Mouse (Mus musculus) kidney, embryonic 16.5 days (tissue): Measurements from ENCODE around the gene Tex9. TPM values are rescaled to one million over a fixed set of nuclear protein-coding genes. Genes with fewer than 3 reads are reported as not detected.

Experiments
- ATAC-seq: fragments of 200-750 bp; cut with Nextera tagmentation; 2 replicates; pipeline ENCODE4 v1.8.0; 2017; ENCODE audit warnings: moderate TSS enrichment; ENCODE audit not compliant: low FRiP score, low TSS enrichment
- H3K27ac ChIP-seq: fragments of 300-500 bp; sonication (generic); 2 replicates; pipeline ENCODE4 v1.5.1; 2014; ENCODE audit warnings: low read length
- H3K27me3 ChIP-seq: fragments of 300-500 bp; sonication (generic); 2 replicates; pipeline ENCODE4 v1.6.1; 2014; ENCODE audit warnings: low read length, control low read depth, mixed read lengths; ENCODE audit not compliant: insufficient read depth
- H3K36me3 ChIP-seq: fragments of 300-500 bp; sonication (generic); 2 replicates; pipeline ENCODE4 v1.6.1; 2014; ENCODE audit warnings: low read length, control low read depth, mixed read lengths; ENCODE audit not compliant: insufficient read depth
- H3K4me1 ChIP-seq: fragments of 300-500 bp; sonication (generic); 2 replicates; pipeline ENCODE4 v1.6.1; 2014; ENCODE audit warnings: low read length, control low read depth, mixed read lengths; ENCODE audit not compliant: insufficient read depth
- H3K4me2 ChIP-seq: fragments of 300-500 bp; sonication (generic); replicated peaks from 2 replicates; pipeline ENCODE4 v1.6.1; 2014; ENCODE audit warnings: low read depth, low read length
- H3K4me3 ChIP-seq: fragments of 300-500 bp; sonication (generic); 2 replicates; pipeline ENCODE4 v1.5.1; 2014; ENCODE audit warnings: mild to moderate bottlenecking, low read length
- H3K9ac ChIP-seq: fragments of 300-500 bp; sonication (generic); replicated peaks from 2 replicates; pipeline ENCODE4 v1.6.1; 2014; ENCODE audit warnings: low read length
- H3K9me3 ChIP-seq: fragments of 300-500 bp; sonication (generic); 2 replicates; pipeline ENCODE4 v1.6.1; 2016; ENCODE audit warnings: low read length, control low read depth
- WGBS: fragments of 180-500 bp; shearing (Covaris S2); extraction: QIAGEN DNeasy Blood & Tissue Kit; methylation state at CpG from one replicate; pipeline ENCODE4 v1.1.7; 2014; 5-methylcytosine and 5-hydroxymethylcytosine counted together
- polyA plus RNA-seq: library from polyadenylated mRNA; unstranded; fragments of >200 nt; fragmentation: Nextera tagmentation; extraction: Ambion mirVana; gene quantifications from 2 replicates; pipeline ENCODE4 v1.2.1, GENCODE M21; 2015

Tex9 gene
- polyA plus RNA-seq, 1 experiment from 2014 or later = 28.2 TPM

- H3K27me3 ChIP-seq = no peaks in the 10 kb centered on the region
- 90% methylated on average over 10 of the region's 10 CpGs for WGBS
- H3K4me1 ChIP-seq = peaks cover 9% of the 10 kb centered on the region
- H3K4me2 ChIP-seq = no peak overlapping the region
- H3K36me3 ChIP-seq = no peaks in the 10 kb centered on the region
- no peak overlapping the region for H3K4me3 ChIP-seq
- H3K27ac ChIP-seq = no peak overlapping the region
- no peak overlapping the region for H3K9ac ChIP-seq
- ATAC-seq = no peak
- H3K9me3 ChIP-seq = no peaks in the 10 kb centered on the region
Measured at GRCm38 (mm10) chr9:72441927-72442715, 49.9 kb downstream of the Tex9 start.

DNA sequence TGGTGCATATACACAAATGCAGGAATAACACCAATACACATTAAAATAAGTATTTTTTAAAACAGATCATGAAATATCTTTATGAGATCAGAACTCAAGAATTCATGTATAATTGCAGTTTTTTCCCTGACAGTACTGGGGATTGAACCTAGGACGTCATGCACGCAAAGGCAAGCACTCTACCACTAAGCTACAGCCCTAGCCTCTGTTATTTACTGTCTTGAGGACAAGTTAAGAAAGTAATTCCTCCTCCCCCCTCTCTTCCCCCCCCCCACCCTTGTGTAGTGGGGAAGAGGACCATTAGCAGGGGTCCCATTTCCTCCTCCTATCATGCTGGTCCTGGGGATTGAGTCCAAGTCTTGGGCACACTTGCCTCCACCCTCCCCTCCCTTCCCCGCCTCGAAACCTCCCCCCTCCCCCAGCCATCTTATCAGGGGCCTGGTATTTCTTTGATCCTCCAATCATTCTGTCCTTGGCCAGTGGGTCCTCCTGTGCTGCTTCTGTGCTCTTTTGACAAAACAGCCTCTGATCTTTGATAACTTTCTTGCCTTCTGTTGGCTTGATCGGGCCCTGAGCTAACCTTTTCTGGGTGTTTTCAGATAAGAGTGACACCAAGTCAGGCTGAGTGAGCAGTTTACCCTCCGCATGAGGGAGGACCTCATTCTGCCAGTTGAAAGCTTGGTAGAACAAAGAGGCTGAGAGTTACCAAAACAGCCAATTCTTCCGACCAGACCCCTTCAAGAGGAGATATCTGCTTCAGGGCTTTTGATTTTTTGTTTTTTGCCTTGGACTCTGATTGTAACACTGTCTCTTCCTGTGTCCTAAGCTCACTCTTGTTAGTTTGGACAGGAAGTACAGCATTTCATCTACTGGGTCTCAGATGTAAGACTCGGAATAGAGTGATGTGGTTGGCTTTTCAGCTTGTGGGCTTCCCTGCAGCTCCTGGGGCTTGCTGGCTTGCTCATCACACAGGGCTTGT is 50.8 kb downstream of the Tex9 start:
- Histone ChIP-seq H3K4me1 (peaks cover 9% of the 10 kb centered on the region), H3K27me3 (no peaks in the 10 kb centered on the region), H3K4me3 (no peak overlapping the region), H3K27ac (no peak overlapping the region), H3K36me3 (no peaks in the 10 kb centered on the region), H3K9ac (no peak overlapping the region), H3K4me2 (no peak overlapping the region), H3K9me3 (no peaks in the 10 kb centered on the region)
- whole genome bisulfite sequencing = 79% methylated on average over 8 of the region's 8 CpGs
- ATAC-seq = no peak

- no peaks in the 10 kb centered on the region for H3K36me3 ChIP-seq
- no peak for ATAC-seq
- no peak overlapping the region for H3K9ac ChIP-seq
- no peak overlapping the region for H3K27ac ChIP-seq
- H3K4me3 ChIP-seq = no peak overlapping the region
- peaks cover 9% of the 10 kb centered on the region for H3K4me1 ChIP-seq
- H3K9me3 ChIP-seq = no peaks in the 10 kb centered on the region
- H3K4me2 ChIP-seq = no peak overlapping the region
- no peaks in the 10 kb centered on the region for H3K27me3 ChIP-seq
- WGBS = 96% methylated on average over 4 of the region's 4 CpGs
Measured at GRCm38 (mm10) chr9:72440358-72440757, 51.7 kb downstream of the Tex9 start.

GRCm38 (mm10) chr9:72438749-72439148 is 53.3 kb downstream of the Tex9 start:
- WGBS = 3% methylated on average over 9 of the region's 9 CpGs
- peak; percentile 7; the same call in 1 of the 2 replicates for ATAC-seq
- H3K36me3 ChIP-seq = no peaks in the 10 kb centered on the region
- H3K4me1 ChIP-seq = peaks cover 9% of the 10 kb centered on the region
- no peaks in the 10 kb centered on the region for H3K9me3 ChIP-seq
- peak overlapping the region; percentile 86 for H3K4me2 ChIP-seq
- H3K9ac ChIP-seq = peak overlapping the region; percentile 79
- H3K27me3 ChIP-seq = no peaks in the 10 kb centered on the region
- peak overlapping the region; percentile 68; the same call in 1 of the 2 replicates for H3K27ac ChIP-seq
- H3K4me3 ChIP-seq = peak overlapping the region; percentile 84

- Histone ChIP-seq H3K27me3 (no peaks in the 10 kb centered on the region), H3K36me3 (no peaks in the 10 kb centered on the region), H3K9ac (peak within 1 kb of the TSS; percentile 79), H3K27ac (peak within 1 kb of the TSS; percentile 68; the same call in 1 of the 2 replicates), H3K4me3 (peak within 1 kb of the TSS; percentile 84), H3K4me2 (peak within 1 kb of the TSS; percentile 86), H3K9me3 (no peaks in the 10 kb centered on the region), H3K4me1 (peaks cover 9% of the 10 kb centered on the region)
- ATAC-seq = peak; percentile 99
- WGBS = 1% methylated on average over 43 of the region's 43 CpGs
Measured at GRCm38 (mm10) chr9:72437822-72438701, 54.0 kb downstream of the Tex9 start, which contains the start of gene Mns1. Gene Mns1, plus strand, starts transcription at chr9:72438011.

- Histone ChIP-seq H3K4me2 (no peak overlapping the region), H3K4me3 (no peak overlapping the region), H3K36me3 (no peaks in the 10 kb centered on the region), H3K27ac (no peak overlapping the region), H3K4me1 (peaks cover 9% of the 10 kb centered on the region), H3K27me3 (no peaks in the 10 kb centered on the region), H3K9me3 (no peaks in the 10 kb centered on the region), H3K9ac (no peak overlapping the region)
- 73% methylated on average over 9 of the region's 9 CpGs for WGBS
- no peak for ATAC-seq
Measured at GRCm38 (mm10) chr9:72434876-72435275, 57.1 kb downstream of the Tex9 start.

- Histone ChIP-seq H3K36me3 (no peaks in the 10 kb centered on the region), H3K4me2 (no peak overlapping the region), H3K27ac (no peak overlapping the region), H3K4me1 (no peaks in the 10 kb centered on the region), H3K27me3 (no peaks in the 10 kb centered on the region; the same call in none of the 2 replicates), H3K9me3 (no peaks in the 10 kb centered on the region), H3K4me3 (no peak overlapping the region), H3K9ac (no peak overlapping the region)
- ATAC-seq = no peak
- 52% methylated on average over 4 of the region's 4 CpGs for WGBS
Measured at GRCm38 (mm10) chr9:72427861-72428260, 64.2 kb downstream of the Tex9 start.

- no peak overlapping the region for H3K27ac ChIP-seq
- H3K4me1 ChIP-seq = peaks cover 10% of the 10 kb centered on the region
- H3K9ac ChIP-seq = no peak overlapping the region
- no peaks in the 10 kb centered on the region; the same call in none of the 2 replicates for H3K27me3 ChIP-seq
- ATAC-seq = no peak
- no peaks in the 10 kb centered on the region for H3K9me3 ChIP-seq
- no peaks in the 10 kb centered on the region for H3K36me3 ChIP-seq
- no peak overlapping the region for H3K4me2 ChIP-seq
- no peak overlapping the region for H3K4me3 ChIP-seq
- 82% methylated on average over 11 of the region's 11 CpGs for WGBS
Measured at GRCm38 (mm10) chr9:72425300-72425850, 66.6 kb downstream of the Tex9 start.

DNA sequence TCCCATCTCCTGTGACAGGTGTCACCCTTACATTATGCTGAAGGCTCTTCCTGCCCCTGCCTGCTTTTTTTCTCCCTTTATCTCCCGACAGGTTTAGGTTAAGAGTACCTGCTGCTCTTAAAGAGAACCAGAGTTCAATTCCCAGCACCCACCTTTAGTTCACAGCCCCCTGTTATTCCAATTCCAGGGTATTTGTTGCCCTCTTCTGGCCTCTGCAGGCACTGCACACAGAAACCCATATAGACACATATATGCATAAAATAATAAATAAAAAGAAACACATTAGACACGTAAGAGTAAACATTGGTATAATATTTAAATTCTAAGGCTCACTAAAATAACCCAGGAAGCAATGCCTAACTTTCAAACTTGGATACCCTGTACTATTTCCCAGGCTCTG is 69.3 kb downstream of the Tex9 start:
- Histone ChIP-seq H3K4me2 (no peak overlapping the region), H3K27me3 (no peaks in the 10 kb centered on the region; the same call in none of the 2 replicates), H3K9ac (no peak overlapping the region), H3K9me3 (no peaks in the 10 kb centered on the region), H3K4me3 (no peak overlapping the region), H3K36me3 (no peaks in the 10 kb centered on the region), H3K4me1 (peaks cover 10% of the 10 kb centered on the region), H3K27ac (no peak overlapping the region)
- ATAC-seq = no peak
- WGBS = 91% methylated on average over 2 of the region's 2 CpGs
